Mouse (Mus musculus) left cerebral cortex, postnatal 36 days (tissue): ENCODE data around the gene Pdgfa. TPM values are rescaled to one million over a fixed set of nuclear protein-coding genes. Genes with fewer than 3 reads are reported as not detected.

Source experiments
- DNase-seq, 2 experiments: peaks; one replicate each; pipeline ENCODE4 v3.0.0; 2021 to 2022; ENCODE audit warnings: low spot score in 2 of 2, mixed read lengths in 1 of 2
- intact Hi-C: fragments of 180-260 bp; cut with DNase I; formaldehyde crosslinking; loops from one replicate; pipeline ENCODE4 v1.15.1; 2025
- total RNA-seq, 2 experiments: library from RNA; stranded (reverse); gene quantifications; 2 replicates each; pipeline ENCODE4 v1.2.3; 2021

Pdgfa gene
- total RNA-seq, 2 experiments from 2014 or later: 49.1 to 58.9 TPM

DNA sequence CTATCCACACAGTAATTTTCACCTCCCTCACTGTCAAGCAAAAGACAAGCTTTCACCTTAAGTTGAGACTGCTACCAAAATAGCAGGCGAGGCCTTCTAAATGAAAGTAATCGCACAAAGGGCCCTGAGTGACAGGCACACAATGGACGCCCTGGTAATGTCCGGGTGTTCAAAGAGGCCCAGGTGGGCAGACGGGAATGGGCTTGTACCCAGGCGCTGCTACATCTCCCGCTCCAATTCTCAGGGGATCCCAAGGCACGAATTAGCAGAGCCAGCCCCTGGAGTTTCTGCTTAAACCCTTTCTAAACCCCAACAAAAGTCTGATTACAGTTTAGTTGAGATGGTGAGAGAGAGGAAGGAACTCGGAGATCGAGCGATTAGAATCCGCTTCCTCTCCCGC lies 65.3 kb downstream of the Pdgfa start:
- intact Hi-C loops: loop anchor here (5.0 kb wide), 1 partner anchor 60 kb away; no protein-coding TSS in a partner anchor

DNA sequence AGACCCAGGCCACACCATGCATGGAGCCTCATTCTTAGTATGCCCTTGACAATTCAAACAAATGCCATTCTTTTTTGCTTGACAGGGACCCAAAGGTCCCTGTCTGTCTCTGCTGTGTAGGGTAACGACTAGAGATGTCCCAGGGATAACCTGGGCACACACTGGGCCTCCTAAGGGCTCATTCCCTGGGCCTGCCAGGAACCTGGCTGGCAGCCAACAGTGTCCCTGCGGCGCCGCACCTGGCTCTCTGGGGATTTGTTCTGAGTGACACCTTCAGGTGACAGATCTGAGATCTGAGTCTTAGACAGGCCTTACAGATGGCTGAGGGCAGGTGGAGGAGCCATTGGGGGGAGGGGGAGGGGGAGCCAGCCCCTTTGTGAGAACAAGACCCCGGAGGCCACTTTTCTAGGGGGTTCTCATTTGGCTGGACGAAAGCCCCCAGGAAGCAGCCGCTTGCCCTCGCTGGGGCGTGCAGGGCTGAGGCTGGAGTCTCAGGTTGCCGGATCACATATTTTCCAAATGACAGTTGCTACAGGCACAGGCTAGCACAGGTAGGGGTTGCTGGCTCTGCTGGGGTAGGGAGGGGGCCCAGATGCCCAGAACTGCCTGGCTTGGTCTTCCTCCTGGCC lies 67.2 kb downstream of the Pdgfa start:
- no peak for DNase-seq
- intact Hi-C loops: loop anchor here (5.0 kb wide), 1 partner anchor 58 kb away; no protein-coding TSS in a partner anchor

More for the DNA sequence above, 65.3 kb downstream of the Pdgfa start:
- DNase-seq: no peak

Other genes with a start within 250 kb of the Pdgfa start
- gene Fam20c, start 242.9 kb downstream of the Pdgfa start, total RNA-seq: 10 to 100 TPM; 35.3 to 42.8 TPM
- gene Gm5294, start 177.3 kb downstream of the Pdgfa start, total RNA-seq: not detected
- 100 to 1,000 TPM; 738 to 861 TPM for gene Prkar1b, start 152.6 kb upstream of the Pdgfa start, total RNA-seq
- 1 to 10 TPM; 6.7 to 7.7 TPM for gene Dnaaf5, start 152.9 kb upstream of the Pdgfa start, total RNA-seq
- gene Sun1, start 203.3 kb upstream of the Pdgfa start, total RNA-seq: 100 to 1,000 TPM; 136 to 141 TPM